13 mouse cellular contexts compared by ENCODE assay signal in the genomic region with DNA sequence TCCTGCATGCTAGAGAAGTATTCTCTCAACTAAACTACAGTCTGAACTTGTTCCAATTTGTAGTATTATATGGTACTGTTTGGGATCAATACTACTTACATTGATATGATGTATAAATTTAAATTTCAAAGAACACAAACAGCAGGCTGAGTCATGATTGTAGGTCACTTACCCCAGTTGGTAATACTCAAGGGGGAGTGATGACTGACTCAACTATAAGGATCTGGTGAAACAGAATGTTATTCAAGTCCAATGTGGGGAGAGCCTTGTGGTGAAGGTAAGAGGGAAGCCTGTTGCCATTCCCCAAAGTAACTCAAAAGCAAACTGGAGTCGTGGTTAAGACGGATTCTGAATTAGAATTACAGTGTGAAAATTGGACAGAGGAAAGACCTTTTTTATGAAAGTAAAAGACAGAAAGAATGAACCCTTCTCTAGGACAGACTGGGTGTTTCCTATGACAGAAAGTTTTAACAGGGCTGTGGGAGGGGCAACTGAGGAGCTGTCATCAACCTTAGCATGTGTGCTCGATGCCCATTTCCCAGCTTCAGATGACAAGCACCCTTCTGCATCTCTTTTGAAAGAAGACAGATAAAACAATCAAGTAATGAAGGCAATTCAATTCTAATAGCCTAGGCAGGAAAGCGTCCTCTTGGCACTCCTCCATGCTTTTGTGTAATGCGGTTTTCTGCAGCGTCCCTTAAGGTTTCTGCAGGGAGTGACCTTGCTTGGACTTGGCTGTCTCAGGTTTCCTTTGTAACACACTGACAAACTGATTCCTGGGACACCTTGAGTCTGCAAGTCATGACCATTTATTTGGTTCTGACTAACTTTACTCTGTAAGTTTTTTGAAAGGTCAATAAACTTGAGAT. TPM values are rescaled to one million over a fixed set of nuclear protein-coding genes. Genes with fewer than 3 reads are reported as not detected.
A peak's percentile ranks its signal among the peaks of the same experiment; 100 is the strongest.
DNase-seq lines count a peak whose midpoint lies in the region.
"Had no signal": no experiment of that assay in that cellular context is flagged by ENCODE, and none has a peak within 500 bp of the region (broad histone marks: within the 10 kb centered on the region; RNA-seq: fewer than 3 reads in every experiment).

No protein-coding gene starts in this region.

- H3K4me1 ChIP-seq in embryonic facial prominence, embryonic 10.5 days: peaks cover 5% of the 10 kb centered on the region

- no peak overlapping the region for H3K27ac ChIP-seq in embryonic facial prominence, embryonic 10.5 days (replicated peaks)
- H3K27ac ChIP-seq: hindbrain, embryonic 10.5 days; liver, embryonic 15.5 days; stomach, postnatal 0 days had no signal

- no peaks in the 10 kb centered on the region for H3K27me3 ChIP-seq in embryonic facial prominence, embryonic 10.5 days (replicated peaks; ENCODE audit: low read depth, poor library complexity, severe bottlenecking)
- H3K27me3 ChIP-seq: liver, embryonic 15.5 days had no signal

- H3K9me3 ChIP-seq in embryonic facial prominence, embryonic 10.5 days: no peaks in the 10 kb centered on the region
- H3K9me3 ChIP-seq: hindbrain, embryonic 10.5 days; liver, embryonic 15.5 days had no signal

- no peak overlapping the region for H3K4me3 ChIP-seq in embryonic facial prominence, embryonic 10.5 days
- H3K4me3 ChIP-seq: hindbrain, embryonic 10.5 days; liver, embryonic 15.5 days had no signal

- peak; percentile 39 for DNase-seq in kidney, adult 9 months
- DNase-seq in kidney, adult 11 months: no peak
- DNase-seq in NIH3T3 (ENCODE audit: low read depth): peak; percentile 62
- DNase-seq in adrenal gland, postnatal 25 days: peak; percentile 53
- peak; percentile 52 for DNase-seq in heart, postnatal 4 days
- no peak for DNase-seq in ovary, postnatal 36 days (ENCODE audit: low spot score)
- DNase-seq in embryonic facial prominence, embryonic 10.5 days (ENCODE audit: low spot score): no peak
- no peak for DNase-seq in frontal cortex, postnatal 10 days (ENCODE audit: low spot score in 2 of 2)
- DNase-seq: cerebellum, adult 8-10 months; right cerebral cortex, postnatal 4 days had no signal

- H3K36me3 ChIP-seq in embryonic facial prominence, embryonic 10.5 days (replicated peaks): no peaks in the 10 kb centered on the region
- H3K36me3 ChIP-seq: hindbrain, embryonic 10.5 days; liver, embryonic 15.5 days had no signal

- WGBS in embryonic facial prominence, embryonic 10.5 days: 80% methylated on average over 6 of the region's 6 CpGs

RNA-seq across cellular contexts. Expression of a gene that starts 7.5 kb away (rescaled TPM):
- 20.2 and 23.0 TPM in 2 replicates for total RNA-seq in adrenal gland, postnatal 25 days (2021)
- 1 to 10 TPM; 8.7 to 9.1 TPM for total RNA-seq in heart, postnatal 4 days (2021)
- polyA plus RNA-seq in embryonic facial prominence, embryonic 10.5 days (2016; fragmentation: Nextera tagmentation; extraction: Ambion mirVana): 1.9 and 2.3 TPM in 2 replicates

Comparison
In these comparisons a context has a peak if more than half of its experiments do, and no peak if none do; other contexts are left out.
1. DNase-seq: peak in kidney, adult 9 months (single experiment), NIH3T3 (single experiment), adrenal gland, postnatal 25 days (single experiment) and heart, postnatal 4 days (single experiment); none in kidney, adult 11 months (single experiment), ovary, postnatal 36 days (single experiment), embryonic facial prominence, embryonic 10.5 days (single experiment) and frontal cortex, postnatal 10 days (0 of 2).